Mouse (Mus musculus) induced T-regulatory cell, adult 2 months (primary cell): ENCODE measurements around the gene Rab3a.

ENCODE experiments used
- DNase-seq: peaks from one replicate; pipeline ENCODE4 v3.0.0-alpha.2; 2012; ENCODE audit warnings: low read depth

The Rab3a gene

GRCm38 (mm10) chr8:70801156-70801555 is 46.7 kb downstream of the Rab3a start:
- peak; percentile 70 for DNase-seq

- DNase-seq, result no peak
These were observed 47.4 kb downstream of the Rab3a start for GRCm38 (mm10) chr8:70801830-70802229.

- DNase-seq, result peak; percentile 26
These were observed 48.5 kb downstream of the Rab3a start for GRCm38 (mm10) chr8:70802786-70803510.

- DNase-seq, result peak; percentile 74
These were observed 49.4 kb downstream of the Rab3a start for GRCm38 (mm10) chr8:70803761-70804480.

DNA sequence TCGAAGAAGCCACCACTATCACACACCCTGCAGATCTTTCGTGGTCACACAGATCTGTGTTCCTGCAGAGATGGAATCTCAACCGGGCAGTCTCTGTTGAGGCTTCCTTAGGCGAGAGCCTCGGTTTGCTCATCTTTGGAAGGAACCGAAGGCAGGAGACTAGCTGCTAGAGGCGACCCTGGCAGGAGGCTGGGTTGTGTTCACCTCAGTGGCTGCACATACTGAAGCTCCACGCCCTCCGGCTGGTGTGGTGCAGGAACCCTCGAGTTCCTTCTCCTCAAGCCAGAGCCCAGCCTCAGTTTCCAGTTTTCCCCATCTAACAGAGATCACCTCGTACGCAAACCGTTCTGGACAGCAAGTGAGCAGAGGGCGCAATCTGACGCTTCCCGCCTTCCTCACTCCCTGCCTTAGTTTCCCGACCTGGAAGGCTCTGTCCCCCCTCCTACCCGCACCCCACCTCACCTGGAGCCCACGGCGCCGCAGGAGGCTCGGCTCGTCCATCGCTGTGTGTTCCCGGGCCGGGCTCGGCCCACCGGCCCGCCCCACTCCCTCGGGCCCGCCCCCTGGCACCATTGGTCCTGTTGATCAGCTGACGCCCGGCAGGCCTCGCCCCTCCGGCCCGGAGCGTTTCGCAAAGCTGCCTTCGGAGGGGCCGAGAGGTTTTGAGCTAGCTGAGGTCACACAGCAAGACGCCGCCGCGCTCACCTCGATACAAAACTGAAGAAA is 50.2 kb downstream of the Rab3a start, which contains the start of gene Mast3:
Gene Mast3, minus strand, starts transcription at position 574 of the 726 bp plus-strand sequence.
- DNase-seq, result peak; percentile 90

DNA sequence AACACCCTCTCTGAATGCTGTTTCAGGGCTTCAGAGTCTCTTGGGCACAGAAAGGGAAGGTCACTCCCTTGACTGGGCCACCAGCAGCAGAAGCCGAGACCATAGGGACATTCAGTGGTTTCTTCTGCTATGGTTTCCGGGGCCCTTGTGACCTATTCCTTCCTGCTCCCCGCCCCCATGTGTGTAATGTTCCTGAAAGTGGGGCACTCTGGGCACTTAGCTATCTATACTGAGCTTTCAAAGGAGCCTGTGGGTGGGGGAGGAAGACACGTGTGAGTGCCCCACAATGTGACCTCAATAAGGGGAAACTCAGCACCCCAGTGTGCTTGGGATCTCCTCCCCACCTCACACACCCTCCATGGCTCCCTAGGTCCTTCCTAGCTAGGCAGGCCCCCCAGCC is 52.1 kb downstream of the Rab3a start:
- DNase-seq, result peak; percentile 87

DNA sequence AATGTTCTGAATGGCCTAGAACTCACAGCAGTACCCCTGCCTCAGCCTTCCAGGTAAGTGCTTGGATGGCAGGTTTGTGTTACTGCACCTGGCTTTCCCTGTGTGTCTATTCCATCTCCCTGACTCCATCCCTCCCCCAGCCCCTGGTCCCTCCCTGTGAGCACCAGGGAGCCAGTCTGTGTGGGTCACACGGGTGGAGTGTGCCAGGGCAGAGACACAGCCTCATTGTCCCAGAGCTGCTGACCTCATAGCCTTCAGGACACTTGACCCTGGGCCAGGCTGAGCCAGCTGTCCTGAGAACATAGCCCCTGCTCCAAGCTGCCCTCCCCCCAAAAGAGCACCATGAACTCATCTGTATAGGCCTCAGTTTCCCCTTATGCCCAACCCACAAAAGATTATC is 52.8 kb downstream of the Rab3a start:
- DNase-seq, result no peak

DNA sequence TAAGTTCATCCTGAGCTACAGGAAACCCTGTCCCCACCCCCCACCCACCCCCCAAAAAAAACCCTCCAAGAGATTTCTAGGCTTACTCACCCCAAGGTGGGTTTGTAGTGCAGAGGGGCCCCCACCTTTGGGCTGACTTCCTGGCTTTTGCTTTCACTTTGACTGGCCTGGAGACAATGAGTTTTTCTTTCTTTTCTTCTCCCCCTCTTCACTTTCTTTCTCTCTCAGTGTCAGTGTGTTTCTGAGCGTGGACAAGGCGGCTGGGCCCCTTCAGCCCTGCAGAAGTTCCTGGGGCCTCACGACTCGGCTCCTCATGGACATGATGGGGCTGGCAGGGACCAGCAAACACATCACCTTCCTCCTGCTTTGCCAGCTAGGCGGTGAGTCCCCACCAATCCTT is 53.8 kb downstream of the Rab3a start, which contains the start of gene Il12rb1:
Gene Il12rb1, plus strand, starts transcription at position 211 of the 400 bp plus-strand sequence.
- DNase-seq, result peak; percentile 86
